Mouse (Mus musculus) CH12.LX (cell line): ENCODE measurements around the gene Mrps18b. TPM values are rescaled to one million over a fixed set of nuclear protein-coding genes. Genes with fewer than 3 reads are reported as not detected.

Source experiments
- DNase-seq: peaks from one replicate; pipeline ENCODE4 v3.0.0-alpha.2; 2013; ENCODE audit errors: extremely low read depth
- H3K27ac ChIP-seq: 2 replicates; pipeline ENCODE4 v1.5.1; 2012; ENCODE audit warnings: low read depth, mild to moderate bottlenecking, control low read depth, moderate library complexity; ENCODE audit not compliant: insufficient read depth
- H3K27me3 ChIP-seq: replicated peaks from 2 replicates; pipeline ENCODE3; 2012; ENCODE audit warnings: inconsistent platforms
- H3K36me3 ChIP-seq, 2 experiments: replicated peaks in 1 of 2; 2 replicates each; pipeline versions ENCODE3 to v1.6.1; 2012; ENCODE audit warnings: inconsistent platforms in 1 of 2, low read length in 1 of 2, mild to moderate bottlenecking in 1 of 2, mixed read lengths in 1 of 2, moderate library complexity in 1 of 2; ENCODE audit not compliant: control insufficient read depth in 1 of 2, insufficient read depth in 1 of 2
- H3K4me1 ChIP-seq, 2 experiments: 2 replicates each; pipeline ENCODE4 v1.6.1; 2012; ENCODE audit warnings: inconsistent platforms in 1 of 2, moderate library complexity in 1 of 2; ENCODE audit not compliant: insufficient read depth in 2 of 2, control insufficient read depth in 1 of 2
- H3K4me2 ChIP-seq: 2 replicates; pipeline ENCODE4 v1.6.1; 2012; ENCODE audit warnings: low read depth, mild to moderate bottlenecking, control low read depth; ENCODE audit not compliant: poor library complexity, insufficient read depth, severe bottlenecking
- H3K4me3 ChIP-seq, 3 experiments: fragments of 150-350 bp in 1 of 3; sonication (generic) in 1 of 3; replicated peaks in 1 of 3; 2 replicates each; pipeline versions ENCODE3 to v1.5.1; 2011 to 2012; ENCODE audit warnings: low read depth in 2 of 3, low read length in 2 of 3, mild to moderate bottlenecking in 2 of 3, moderate library complexity in 2 of 3, control low read depth in 1 of 3, improper control_type of control experiment in 1 of 3, inconsistent platforms in 1 of 3, mixed read lengths in 1 of 3; ENCODE audit not compliant: poor library complexity in 1 of 3
- H3K79me2 ChIP-seq: replicated peaks from 2 replicates; pipeline ENCODE4 v1.6.1; 2012; ENCODE audit warnings: mild to moderate bottlenecking, moderate library complexity; ENCODE audit not compliant: control insufficient read depth, poor library complexity, insufficient read depth, severe bottlenecking; ENCODE audit errors: extremely low read depth
- H3K9ac ChIP-seq: 2 replicates; pipeline ENCODE4 v1.6.1; 2012; ENCODE audit warnings: low read depth, mild to moderate bottlenecking, control low read depth, moderate library complexity; ENCODE audit not compliant: insufficient read depth
- H3K9me3 ChIP-seq: replicated peaks from 2 replicates; pipeline ENCODE3; 2012; ENCODE audit warnings: low read length, inconsistent platforms, mixed read lengths
- BHLHE40 ChIP-seq: IDR thresholded peaks from 2 replicates; pipeline ENCODE4 v1.6.1; 2011; ENCODE audit warnings: mild to moderate bottlenecking, low read depth, low read length, improper control_type of control experiment
- CHD1 ChIP-seq: IDR thresholded peaks from 2 replicates; pipeline ENCODE4 v1.6.1; 2012; ENCODE audit warnings: low read depth, low read length, improper control_type of control experiment, inconsistent platforms
- CHD2 ChIP-seq: IDR thresholded peaks from 2 replicates; pipeline ENCODE4 v1.6.1; 2011; ENCODE audit warnings: low read length, improper control_type of control experiment
- CTCF ChIP-seq, 2 experiments: IDR thresholded peaks in 1 of 2; conservative IDR thresholded peaks in 1 of 2; 2 replicates each; pipeline ENCODE4 v1.5.1; 2011 to 2012; ENCODE audit warnings: low read depth in 2 of 2, low read length in 2 of 2, improper control_type of control experiment in 1 of 2, inconsistent platforms in 1 of 2, mild to moderate bottlenecking in 1 of 2, moderate library complexity in 1 of 2
- E2F4 ChIP-seq: IDR thresholded peaks from 2 replicates; pipeline ENCODE4 v1.6.1; 2011; ENCODE audit warnings: low read depth, low read length, improper control_type of control experiment; ENCODE audit not compliant: insufficient replicate concordance
- ELF1 ChIP-seq: IDR thresholded peaks from 2 replicates; pipeline ENCODE4 v1.6.1; 2014; ENCODE audit warnings: low read depth, mild to moderate bottlenecking, inconsistent platforms, low read length, improper control_type of control experiment
- EP300 ChIP-seq: IDR thresholded peaks from 2 replicates; pipeline ENCODE4 v1.6.1; 2011; ENCODE audit warnings: low read length, improper control_type of control experiment
- ETS1 ChIP-seq: conservative IDR thresholded peaks from 2 replicates; pipeline ENCODE4 v1.6.1; 2012; ENCODE audit warnings: low read depth, mild to moderate bottlenecking, inconsistent platforms, low read length, improper control_type of control experiment, moderate library complexity
- GABPA ChIP-seq: IDR thresholded peaks from 2 replicates; pipeline ENCODE4 v1.6.1; 2012; ENCODE audit warnings: low read depth, low read length, improper control_type of control experiment, inconsistent platforms; ENCODE audit not compliant: insufficient replicate concordance
- HCFC1 ChIP-seq: IDR thresholded peaks from 2 replicates; pipeline ENCODE4 v1.6.1; 2012; ENCODE audit warnings: low read depth, mild to moderate bottlenecking, inconsistent platforms, low read length, improper control_type of control experiment
- IRF4 ChIP-seq: IDR thresholded peaks from 2 replicates; pipeline ENCODE4 v1.6.1; 2014; ENCODE audit warnings: low read depth, mild to moderate bottlenecking, inconsistent platforms, low read length, improper control_type of control experiment
- JUN ChIP-seq: IDR thresholded peaks from 2 replicates; pipeline ENCODE4 v1.6.1; 2011; ENCODE audit warnings: low read depth, mild to moderate bottlenecking, low read length, improper control_type of control experiment, moderate library complexity; ENCODE audit not compliant: insufficient read depth
- MAFK ChIP-seq: IDR thresholded peaks from 2 replicates; pipeline ENCODE4 v1.6.1; 2011; ENCODE audit warnings: low read length, improper control_type of control experiment; ENCODE audit not compliant: insufficient replicate concordance
- MAX ChIP-seq: IDR thresholded peaks from 2 replicates; pipeline ENCODE4 v1.6.1; 2011; ENCODE audit warnings: low read length, improper control_type of control experiment
- MEF2A ChIP-seq: IDR thresholded peaks from 2 replicates; pipeline ENCODE4 v1.6.1; 2014; ENCODE audit warnings: low read depth, mild to moderate bottlenecking, inconsistent platforms, low read length, improper control_type of control experiment, borderline replicate concordance
- MXI1 ChIP-seq: IDR thresholded peaks from 2 replicates; pipeline ENCODE4 v1.6.1; 2011; ENCODE audit warnings: mild to moderate bottlenecking, low read depth, low read length, improper control_type of control experiment
- NELFE ChIP-seq: IDR thresholded peaks from 2 replicates; pipeline ENCODE4 v1.6.1; 2011; ENCODE audit warnings: low read depth, low read length, improper control_type of control experiment
- NRF1 ChIP-seq: IDR thresholded peaks from 2 replicates; pipeline ENCODE4 v1.6.1; 2014; ENCODE audit warnings: low read depth, mild to moderate bottlenecking, inconsistent platforms, low read length, improper control_type of control experiment, moderate library complexity
- POLR2A ChIP-seq: IDR thresholded peaks from 2 replicates; pipeline ENCODE4 v1.6.1; 2011; ENCODE audit warnings: low read depth, mild to moderate bottlenecking, improper control_type of control experiment, low read length
- POLR2AphosphoS2 ChIP-seq: IDR thresholded peaks from 2 replicates; pipeline ENCODE4 v1.6.1; 2011; ENCODE audit warnings: low read depth, low read length, improper control_type of control experiment
- RAD21 ChIP-seq: IDR thresholded peaks from 2 replicates; pipeline ENCODE4 v1.6.1; 2011; ENCODE audit warnings: low read depth, mild to moderate bottlenecking, low read length, improper control_type of control experiment, moderate library complexity
- RCOR1 ChIP-seq: conservative IDR thresholded peaks from 2 replicates; pipeline ENCODE4 v1.6.1; 2012; ENCODE audit warnings: low read depth, mild to moderate bottlenecking, inconsistent platforms, low read length, improper control_type of control experiment
- SIN3A ChIP-seq: IDR thresholded peaks from 2 replicates; pipeline ENCODE4 v1.6.1; 2012; ENCODE audit warnings: low read length, improper control_type of control experiment, inconsistent platforms
- SMC3 ChIP-seq: IDR thresholded peaks from 2 replicates; pipeline ENCODE4 v1.6.1; 2011; ENCODE audit warnings: low read depth, low read length, improper control_type of control experiment
- TBP ChIP-seq: conservative IDR thresholded peaks from 2 replicates; pipeline ENCODE4 v1.6.1; 2011; ENCODE audit warnings: low read depth, low read length, improper control_type of control experiment
- TCF12 ChIP-seq: IDR thresholded peaks from 2 replicates; pipeline ENCODE4 v1.6.1; 2014; ENCODE audit warnings: low read depth, mild to moderate bottlenecking, inconsistent platforms, low read length, improper control_type of control experiment
- USF2 ChIP-seq: conservative IDR thresholded peaks from 2 replicates; pipeline ENCODE4 v1.6.1; 2011; ENCODE audit warnings: low read depth, low read length, improper control_type of control experiment
- ZC3H11A ChIP-seq: IDR thresholded peaks from 2 replicates; pipeline ENCODE4 v1.6.1; 2012; ENCODE audit warnings: low read depth, mild to moderate bottlenecking, inconsistent platforms, low read length, improper control_type of control experiment
- ZKSCAN1 ChIP-seq: IDR thresholded peaks from 2 replicates; pipeline ENCODE4 v1.6.1; 2012; ENCODE audit warnings: low read depth, inconsistent platforms, low read length, improper control_type of control experiment, borderline replicate concordance
- ZMIZ1 ChIP-seq: IDR thresholded peaks from 2 replicates; pipeline ENCODE4 v1.6.1; 2012; ENCODE audit warnings: low read depth, mild to moderate bottlenecking, inconsistent platforms, low read length, improper control_type of control experiment
- dilution Hi-C: fragments of 300-500 bp; cut with MboI; formaldehyde crosslinking; loops from 2 replicates; pipeline ENCODE4 v1.14.3; 2020; ENCODE audit warnings: low sequenced_read_pairs; ENCODE audit not compliant: extremely low pct_unique_long_range_greater_than_20kb, extremely low pct_ligation_motif_present
- in situ Hi-C: fragments of 300-500 bp; cut with MboI; formaldehyde crosslinking; loops from 3 replicates; pipeline ENCODE4 v1.14.3; 2019; ENCODE audit warnings: low sequenced_read_pairs, low pct_ligation_motif_present, low pct_unique_long_range_greater_than_20kb, mixed read lengths
- polyA plus RNA-seq: library from polyadenylated mRNA; unstranded; fragments of >175 nt; gene quantifications from 2 replicates; pipeline ENCODE4 v1.2.1, GENCODE M21; 2012; ENCODE audit warnings: low read depth; ENCODE audit not compliant: insufficient read length
- total RNA-seq, 2 experiments: library from RNA; depleted of rRNA; stranded (reverse); fragments of 300-350 nt in 1 of 2; fragments of >200 nt in 1 of 2; gene quantifications; 2 replicates each; pipeline ENCODE4 v1.2.3; 2012 to 2014

The Mrps18b gene
- total and polyA plus RNA-seq, 3 experiments: 108 to 172 (median 148) TPM

DNA sequence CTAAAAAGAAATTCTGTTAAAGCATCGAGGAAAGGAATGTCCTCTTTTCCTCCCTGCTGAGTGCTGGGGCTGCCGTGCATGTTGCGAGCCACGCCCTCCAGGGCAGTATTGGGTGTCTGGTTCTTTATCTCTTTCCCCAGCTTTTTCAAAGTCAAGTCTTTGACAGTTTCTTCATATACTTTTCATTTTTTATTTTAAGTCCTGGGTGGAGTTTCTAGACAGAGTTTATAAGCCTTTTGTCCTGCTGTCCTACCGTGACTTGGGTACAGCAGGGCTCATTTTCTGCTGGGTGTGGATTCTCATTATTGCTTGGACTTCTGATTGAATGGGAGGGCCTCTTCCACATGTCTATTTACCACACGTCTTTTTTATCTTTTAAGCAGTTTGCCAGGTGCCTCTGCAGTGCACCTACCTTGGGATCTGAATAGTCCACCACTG lies 3.7 kb upstream of the Mrps18b start:
- H3K36me3 ChIP-seq: peaks cover 27 to 60% of the 10 kb centered on the region in 2 experiments
- in situ Hi-C loops: no loop called here
- TF ChIP-seq MXI1 (peak; percentile 2; the same call in 1 of the 2 replicates), ZKSCAN1 (no peak)
- H3K79me2 ChIP-seq: peaks cover 39% of the 10 kb centered on the region
- H3K27me3 ChIP-seq: no peaks in the 10 kb centered on the region
- no peaks in the 10 kb centered on the region for H3K9me3 ChIP-seq
- peak overlapping the region; percentile 74; the same call in 1 of the 2 replicates for H3K4me2 ChIP-seq
- dilution Hi-C loops: no loop called here
- peaks cover 6 to 48% of the 10 kb centered on the region in 2 experiments; a peak in 3 of 4 replicates for H3K4me1 ChIP-seq
- peak overlapping the region; percentile 46; the same call in 1 of the 2 replicates for H3K9ac ChIP-seq
- H3K27ac ChIP-seq: no peak overlapping the region
- peak overlapping the region in 1 of 3 experiments; percentile 77 for H3K4me3 ChIP-seq
- DNase-seq: no peak

- Histone ChIP-seq H3K27ac (peak overlapping the region; percentile 75), H3K9me3 (no peaks in the 10 kb centered on the region), H3K4me2 (peak overlapping the region; percentile 74), H3K27me3 (no peaks in the 10 kb centered on the region), H3K9ac (peak overlapping the region; percentile 100), H3K4me3 (peak overlapping the region; percentile 24 to 77 (median 63)), H3K36me3 (peaks cover 27 to 58% of the 10 kb centered on the region in 2 experiments), H3K4me1 (peaks cover 6 to 55% of the 10 kb centered on the region in 2 experiments; a peak in 3 of 4 replicates), H3K79me2 (peaks cover 46% of the 10 kb centered on the region)
- in situ Hi-C loops: no loop called here
- DNase-seq: peak; percentile 98
- dilution Hi-C loops: no loop called here
- no peak for TF ChIP-seq BHLHE40
- TF ChIP-seq USF2: no peak
- TF ChIP-seq TBP: no peak
- no peak for TF ChIP-seq MAFK
- TF ChIP-seq SIN3A: peak; percentile 91
- TF ChIP-seq CHD1: no peak; the same call in none of the 2 replicates
- TF ChIP-seq RCOR1: no peak
- TF ChIP-seq JUN: peak; percentile 65
- TF ChIP-seq IRF4: no peak; the same call in 1 of the 2 replicates
- TF ChIP-seq E2F4: 0 out of 2 replicates have a peak, but pooled peaks have one; percentile 14
- TF ChIP-seq POLR2A: peak; percentile 71
- 0 out of 2 replicates have a peak, but pooled peaks have one; percentile 41 for TF ChIP-seq NRF1
- TF ChIP-seq POLR2AphosphoS2: peak; percentile 89
- TF ChIP-seq RAD21: no peak
- peak; percentile 61 for TF ChIP-seq ETS1
- TF ChIP-seq ZKSCAN1: no peak
- peak; percentile 8; the same call in 1 of the 2 replicates for TF ChIP-seq MXI1
- no peak for TF ChIP-seq ZC3H11A
- TF ChIP-seq HCFC1: no peak; the same call in 1 of the 2 replicates
- TF ChIP-seq ELF1: no peak
- TF ChIP-seq MAX: no peak
- no peak for TF ChIP-seq CTCF (conservative IDR thresholded peaks at IDR 0.05 in 1 of 2, IDR thresholded peaks at IDR 0.05 in 1 of 2; ENCODE audit: low read depth in 2 of 2, low read length in 2 of 2)
- no peak for TF ChIP-seq CHD2
- TF ChIP-seq GABPA: no peak
- TF ChIP-seq EP300: no peak
- TF ChIP-seq TCF12: peak; percentile 54; the same call in 1 of the 2 replicates
- TF ChIP-seq MEF2A: no peak
- TF ChIP-seq ZMIZ1: peak; percentile 70; the same call in 1 of the 2 replicates
- TF ChIP-seq NELFE: peak; percentile 8; the same call in 1 of the 2 replicates
- no peak for TF ChIP-seq SMC3
These were observed 3.0 kb upstream of the Mrps18b start for GRCm38 (mm10) chr17:35919060-35919715.
